Mouse (Mus musculus) mouse trophoblast stem cell (cell line): ENCODE measurements at regions not wholly inside any gene's neighbourhood (a gene's known extent, or its start where the extent isn't known, plus 50 kb on each side); places are given as distances from the start of the nearest gene placed in this dataset.
"Not testable (repeated sequence)": the region's sequence is repeated elsewhere in the genome, so short reads cannot be mapped to it uniquely, and the experiment has no call there.

Experiments
- in situ Hi-C, 2 experiments: fragments of 300-500 bp; cut with MseI, MboI; formaldehyde crosslinking; loops; 2 replicates in 1 of 2; 3 replicates in 1 of 2; pipeline ENCODE4 v1.15.1; 2025

- in situ Hi-C loops: no loop called here
These were observed 110.9 kb upstream of the Klf3 start for GRCm38 (mm10) chr5:64692335-64692734.

- in situ Hi-C loops: no loop called here
These were observed 109.6 kb upstream of the Klf3 start for GRCm38 (mm10) chr5:64693616-64694015.

- in situ Hi-C loops: no loop called here
These were observed 108.6 kb upstream of the Klf3 start for GRCm38 (mm10) chr5:64694606-64695005.

GRCm38 (mm10) chr5:64696099-64696498 is 107.1 kb upstream of the Klf3 start:
- in situ Hi-C loops: no loop called here

- in situ Hi-C loops: no loop called here
These were observed 105.7 kb upstream of the Klf3 start for GRCm38 (mm10) chr5:64697466-64697865.

- in situ Hi-C loops: no loop called here
These were observed 104.6 kb upstream of the Klf3 start for GRCm38 (mm10) chr5:64698458-64699116.

GRCm38 (mm10) chr5:64700030-64700429 is 103.2 kb upstream of the Klf3 start:
- in situ Hi-C loops: no loop called here

- in situ Hi-C loops: no loop called here
These were observed 101.9 kb upstream of the Klf3 start for GRCm38 (mm10) chr5:64701219-64701779.

- in situ Hi-C loops: no loop called here
These were observed 101.4 kb upstream of the Klf3 start for GRCm38 (mm10) chr5:64701780-64702231.

GRCm38 (mm10) chr5:64702404-64702803 is 100.8 kb upstream of the Klf3 start:
- in situ Hi-C loops: not testable (repeated sequence)

- in situ Hi-C loops: no loop called here
These were observed 99.9 kb upstream of the Klf3 start for GRCm38 (mm10) chr5:64703091-64703872.

GRCm38 (mm10) chr5:64704144-64704543 is 99.0 kb upstream of the Klf3 start:
- in situ Hi-C loops: no loop called here

GRCm38 (mm10) chr5:64706586-64706985 is 96.6 kb upstream of the Klf3 start:
- in situ Hi-C loops: no loop called here

GRCm38 (mm10) chr5:64709146-64709545 is 94.0 kb upstream of the Klf3 start:
- in situ Hi-C loops: no loop called here

GRCm38 (mm10) chr5:64710236-64710635 is 93.0 kb upstream of the Klf3 start:
- in situ Hi-C loops: no loop called here

- in situ Hi-C loops: no loop called here
These were observed 92.2 kb upstream of the Klf3 start for GRCm38 (mm10) chr5:64710968-64711367.

- in situ Hi-C loops: no loop called here
These were observed 89.0 kb upstream of the Klf3 start for GRCm38 (mm10) chr5:64714221-64714653.

- in situ Hi-C loops: no loop called here
These were observed 88.5 kb upstream of the Klf3 start for GRCm38 (mm10) chr5:64714710-64715109.

GRCm38 (mm10) chr5:64716551-64716950 is 86.6 kb upstream of the Klf3 start:
- in situ Hi-C loops: no loop called here

- in situ Hi-C loops: no loop called here
These were observed 81.0 kb upstream of the Klf3 start for GRCm38 (mm10) chr5:64722211-64722610.

- in situ Hi-C loops: no loop called here
These were observed 75.3 kb upstream of the Klf3 start for GRCm38 (mm10) chr5:64727847-64728246.

- in situ Hi-C loops: no loop called here
These were observed 70.8 kb upstream of the Klf3 start for GRCm38 (mm10) chr5:64732356-64732755.

- in situ Hi-C loops: no loop called here
These were observed 66.2 kb upstream of the Klf3 start for GRCm38 (mm10) chr5:64736985-64737384.
